Mouse (Mus musculus) G1E-ER4 (cell line): ENCODE measurements around the gene Gm20458. TPM values are rescaled to one million over a fixed set of nuclear protein-coding genes. Genes with fewer than 3 reads are reported as not detected.

Experiments used
- GATA1 ChIP-seq: IDR thresholded peaks from one replicate; pipeline ENCODE4 v1.8.0; 2012; ENCODE audit warnings: low read length, inconsistent platforms
- polyA plus RNA-seq: library from polyadenylated mRNA; stranded (reverse); fragments of >175 nt; gene quantifications from 2 replicates; pipeline ENCODE4 v1.2.3, GENCODE M21; 2012

Gm20458 gene
- polyA plus RNA-seq, 1 experiment: 9.4 TPM

- no peak for TF ChIP-seq GATA1
Observed at GRCm38 (mm10) chr2:164499317-164499716, 38.5 kb downstream of the Gm20458 start.

GRCm38 (mm10) chr2:164500511-164500910 is 39.7 kb downstream of the Gm20458 start:
- no peak for TF ChIP-seq GATA1

GRCm38 (mm10) chr2:164504919-164505318 is 44.2 kb downstream of the Gm20458 start:
- no peak for TF ChIP-seq GATA1

GRCm38 (mm10) chr2:164505619-164506347 is 45.0 kb downstream of the Gm20458 start:
- no peak for TF ChIP-seq GATA1

- TF ChIP-seq GATA1: no peak
Observed at GRCm38 (mm10) chr2:164507811-164508210, 47.0 kb downstream of the Gm20458 start.

GRCm38 (mm10) chr2:164510621-164511190 is 49.9 kb downstream of the Gm20458 start:
- no peak for TF ChIP-seq GATA1

GRCm38 (mm10) chr2:164512121-164512909 is 51.5 kb downstream of the Gm20458 start:
- no peak for TF ChIP-seq GATA1

GRCm38 (mm10) chr2:164513389-164513788 is 52.6 kb downstream of the Gm20458 start:
- TF ChIP-seq GATA1: no peak

GRCm38 (mm10) chr2:164514916-164515315 is 54.1 kb downstream of the Gm20458 start:
- TF ChIP-seq GATA1: no peak

- TF ChIP-seq GATA1: no peak
Observed at GRCm38 (mm10) chr2:164515897-164516296, 55.1 kb downstream of the Gm20458 start.

- TF ChIP-seq GATA1: no peak
Observed at GRCm38 (mm10) chr2:164516592-164516991, 55.8 kb downstream of the Gm20458 start.

GRCm38 (mm10) chr2:164517485-164518221 is 56.9 kb downstream of the Gm20458 start:
- no peak for TF ChIP-seq GATA1

- no peak for TF ChIP-seq GATA1
Observed at GRCm38 (mm10) chr2:164518266-164519170, 57.8 kb downstream of the Gm20458 start.

- no peak for TF ChIP-seq GATA1
Observed at GRCm38 (mm10) chr2:164519171-164519526, 58.4 kb downstream of the Gm20458 start.

- TF ChIP-seq GATA1: no peak
Observed at GRCm38 (mm10) chr2:164520782-164521181, 60.0 kb downstream of the Gm20458 start.

GRCm38 (mm10) chr2:164521841-164522240 is 61.1 kb downstream of the Gm20458 start:
- no peak for TF ChIP-seq GATA1
